Mouse (Mus musculus) ES-E14 (cell line): ENCODE measurements around the gene Mrgpra2b. TPM values are rescaled to one million over a fixed set of nuclear protein-coding genes. Genes with fewer than 3 reads are reported as not detected.
"Not testable (repeated sequence)": the region's sequence is repeated elsewhere in the genome, so short reads cannot be mapped to it uniquely, and the experiment has no call there.

Experiments used
- DNase-seq: peaks from one replicate; pipeline ENCODE4 v3.0.0-alpha.2; 2013; ENCODE audit warnings: low read depth, low spot score
- H3K27ac ChIP-seq: 2 replicates; pipeline ENCODE4 v1.5.1; 2012; ENCODE audit warnings: low read depth, mild to moderate bottlenecking, low read length, moderate library complexity, mixed read lengths; ENCODE audit not compliant: poor library complexity, insufficient read depth, severe bottlenecking
- H3K36me3 ChIP-seq: 2 replicates; pipeline ENCODE4 v1.6.1; 2012; ENCODE audit warnings: mild to moderate bottlenecking, low read length, moderate library complexity, mixed read lengths; ENCODE audit not compliant: control insufficient read depth, poor library complexity, insufficient read depth, severe bottlenecking
- H3K4me1 ChIP-seq, 2 experiments: fragments of 150-350 bp in 1 of 2; sonication (generic) in 1 of 2; 2 replicates each; pipeline ENCODE4 v1.6.1; 2012; ENCODE audit warnings: low read length in 2 of 2, mild to moderate bottlenecking in 1 of 2, mixed read lengths in 1 of 2; ENCODE audit not compliant: control insufficient read depth in 2 of 2, insufficient read depth in 2 of 2, poor library complexity in 1 of 2
- H3K4me3 ChIP-seq, 2 experiments: fragments of 150-350 bp in 1 of 2; sonication (generic) in 1 of 2; 2 replicates each; pipeline ENCODE4 v1.5.1; 2012; ENCODE audit warnings: low read length in 2 of 2, low read depth in 1 of 2, mild to moderate bottlenecking in 1 of 2, mixed read lengths in 1 of 2; ENCODE audit not compliant: insufficient read depth in 1 of 2, poor library complexity in 1 of 2, severe bottlenecking in 1 of 2
- H3K9ac ChIP-seq: 2 replicates; pipeline ENCODE4 v1.6.1; 2012; ENCODE audit warnings: low read depth, mild to moderate bottlenecking, low read length, mixed read lengths; ENCODE audit not compliant: poor library complexity, insufficient read depth, severe bottlenecking
- H3K9me3 ChIP-seq: fragments of 150-350 bp; sonication (generic); 2 replicates; pipeline ENCODE4 v1.6.1; 2012; ENCODE audit warnings: low read depth, mild to moderate bottlenecking, low read length; ENCODE audit not compliant: control insufficient read depth, insufficient read depth
- in situ Hi-C, 2 experiments: fragments of 600-800 bp; cut with MboI; formaldehyde crosslinking; loops; one replicate each; pipeline ENCODE4 v1.15.1; 2025; ENCODE audit warnings: low sequenced_read_pairs in 2 of 2, inconsistent platforms in 1 of 2; ENCODE audit not compliant: unreplicated experiment in 2 of 2
- total RNA-seq: library from RNA; depleted of rRNA; stranded (reverse); fragments of 300-350 nt; gene quantifications from 2 replicates; pipeline ENCODE4 v1.2.3, GENCODE M21; 2012; rRNA removed

The Mrgpra2b gene
- total RNA-seq, 1 experiment, result not detected

DNA sequence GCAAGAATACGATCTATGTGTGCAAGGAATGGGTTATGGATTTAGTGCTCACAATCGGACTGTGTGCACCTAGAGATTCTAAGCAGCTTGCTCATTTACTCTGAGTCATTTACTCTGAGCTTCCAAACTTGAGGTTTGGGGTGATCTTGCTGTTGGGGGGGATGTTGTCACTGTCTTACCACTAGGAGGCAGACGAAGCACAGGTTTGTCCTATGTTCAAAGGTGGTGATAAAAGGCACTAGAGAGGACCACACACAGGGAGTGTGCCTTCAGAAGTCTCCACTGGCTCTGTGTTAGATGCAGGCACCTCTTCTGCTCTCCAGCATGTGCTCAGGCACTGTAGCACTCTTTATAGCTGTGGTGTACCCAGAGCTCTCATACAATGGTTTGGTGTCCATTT is 54.8 kb downstream of the Mrgpra2b start:
- in situ Hi-C loops, result not testable (repeated sequence)

GRCm38 (mm10) chr7:47465278-47465981 is 63.2 kb downstream of the Mrgpra2b start:
- H3K27ac ChIP-seq, H3K4me3 ChIP-seq, in situ Hi-C loops, H3K36me3 ChIP-seq, DNase-seq, H3K4me1 ChIP-seq, H3K9ac ChIP-seq, H3K9me3 ChIP-seq: not testable (repeated sequence)

More for the DNA sequence above, 54.8 kb downstream of the Mrgpra2b start:
- H3K4me1 ChIP-seq, H3K9me3 ChIP-seq, H3K27ac ChIP-seq, DNase-seq, H3K9ac ChIP-seq, H3K4me3 ChIP-seq, H3K36me3 ChIP-seq: not testable (repeated sequence)

GRCm38 (mm10) chr7:47452015-47452414 is 76.6 kb downstream of the Mrgpra2b start, which contains the start of gene Mrgpra2a:
Mrgpra2a (minus strand) TSS chr7:47452139.
- H3K9me3 ChIP-seq, H3K4me3 ChIP-seq, H3K4me1 ChIP-seq, in situ Hi-C loops, DNase-seq, H3K9ac ChIP-seq, H3K27ac ChIP-seq, H3K36me3 ChIP-seq: not testable (repeated sequence)

- H3K9me3 ChIP-seq, DNase-seq, in situ Hi-C loops, H3K36me3 ChIP-seq, H3K9ac ChIP-seq, H3K4me3 ChIP-seq, H3K4me1 ChIP-seq, H3K27ac ChIP-seq: not testable (repeated sequence)
These were observed 82.9 kb downstream of the Mrgpra2b start for GRCm38 (mm10) chr7:47445729-47446128.

DNA sequence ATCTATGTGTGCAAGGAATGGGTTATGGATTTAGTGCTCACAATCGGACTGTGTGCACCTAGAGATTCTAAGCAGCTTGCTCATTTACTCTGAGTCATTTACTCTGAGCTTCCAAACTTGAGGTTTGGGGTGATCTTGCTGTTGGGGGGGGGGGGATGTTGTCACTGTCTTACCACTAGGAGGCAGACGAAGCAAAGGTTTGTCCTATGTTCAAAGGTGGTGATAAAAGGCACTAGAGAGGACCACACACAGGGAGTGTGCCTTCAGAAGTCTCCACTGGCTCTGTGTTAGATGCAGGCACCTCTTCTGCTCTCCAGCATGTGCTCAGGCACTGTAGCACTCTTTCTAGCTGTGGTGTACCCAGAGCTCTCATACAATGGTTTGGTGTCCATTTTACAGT is 92.2 kb downstream of the Mrgpra2b start:
- H3K9ac ChIP-seq, H3K4me3 ChIP-seq, H3K9me3 ChIP-seq, H3K27ac ChIP-seq, H3K4me1 ChIP-seq, in situ Hi-C loops, H3K36me3 ChIP-seq, DNase-seq: not testable (repeated sequence)

GRCm38 (mm10) chr7:47427815-47428508 is 100.7 kb downstream of the Mrgpra2b start:
- DNase-seq, in situ Hi-C loops, H3K27ac ChIP-seq, H3K4me3 ChIP-seq, H3K4me1 ChIP-seq, H3K36me3 ChIP-seq, H3K9ac ChIP-seq, H3K9me3 ChIP-seq: not testable (repeated sequence)

Other genes with a start within 250 kb of the Mrgpra2b start
- gene Mrgpra1, start 174.6 kb downstream of the Mrgpra2b start, total RNA-seq, result not detected in 2 replicates
- gene Mrgpra2a, start 76.7 kb downstream of the Mrgpra2b start, total RNA-seq, result not detected in 2 replicates
- gene Mrgpra3, start 72.5 kb upstream of the Mrgpra2b start, total RNA-seq, result not detected in 2 replicates